ENCODE assay signal across 9 mouse cellular contexts in genomic region chr2:173419972-173420391, GRCm38 (mm10).
DNase-seq lines count a peak whose midpoint lies in the region; ATAC-seq lines count a peak whose summit lies in the region.
"Had no signal": no experiment of that assay in that cellular context is flagged by ENCODE, and none has a peak within 500 bp of the region (broad histone marks: within the 10 kb centered on the region; RNA-seq: fewer than 3 reads in every experiment).

No protein-coding gene starts in this region.

- ATAC-seq in lung, embryonic 16.5 days (ENCODE audit: low read depth), result peak; percentile 11; the same call in 1 of the 2 replicates

- no peaks in the 10 kb centered on the region for H3K27me3 ChIP-seq in lung, embryonic 16.5 days (ENCODE audit: control insufficient read depth, insufficient read depth, low read depth, low read length)

- no peaks in the 10 kb centered on the region for H3K36me3 ChIP-seq in lung, embryonic 16.5 days (ENCODE audit: control insufficient read depth, insufficient read depth, low read length)

- peak; percentile 20 for DNase-seq in cerebellum, adult 9-11 months
- DNase-seq in cerebellum, postnatal 4 days (ENCODE audit: low spot score in 2 of 2), result no peak
- no peak for DNase-seq in lung, postnatal 25 days (ENCODE audit: low spot score)
- peak; percentile 78 for DNase-seq in layer of hippocampus, adult 9-11 months
- peak; percentile 49 for DNase-seq in right cerebral cortex, postnatal 4 days
- DNase-seq in adrenal gland, adult 18-20 months (ENCODE audit: low spot score in 2 of 2), result no peak
- DNase-seq in MN1 (ENCODE audit: low spot score), result no peak
- DNase-seq: kidney, postnatal 10 days had no signal

- 51% methylated on average over 10 of the region's 10 CpGs for WGBS in lung, embryonic 16.5 days

- no peak overlapping the region for H3K9ac ChIP-seq in lung, embryonic 16.5 days (ENCODE audit: low read length)

- peaks cover 6% of the 10 kb centered on the region for H3K4me1 ChIP-seq in lung, embryonic 16.5 days (replicated peaks; ENCODE audit: control insufficient read depth, insufficient read depth, low read length)

- H3K27ac ChIP-seq in lung, embryonic 16.5 days (ENCODE audit: low read length), result no peak overlapping the region

- no peak overlapping the region for H3K4me2 ChIP-seq in lung, embryonic 16.5 days (ENCODE audit: low read depth, low read length)

- H3K9me3 ChIP-seq in lung, embryonic 16.5 days (ENCODE audit: control insufficient read depth, low read length), result no peaks in the 10 kb centered on the region

- no peak overlapping the region for H3K4me3 ChIP-seq in lung, embryonic 16.5 days (ENCODE audit: low read length)

Comparison
In these comparisons a context has a peak if more than half of its experiments do, and no peak if none do; other contexts are left out.
1. DNase-seq: peak in cerebellum, adult 9-11 months (single experiment), layer of hippocampus, adult 9-11 months (single experiment) and right cerebral cortex, postnatal 4 days (single experiment); none in cerebellum, postnatal 4 days (0 of 2), lung, postnatal 25 days (single experiment), adrenal gland, adult 18-20 months (0 of 2) and MN1 (single experiment).